Mouse (Mus musculus): ENCODE measurements at regions not wholly inside any gene's neighbourhood (a gene's known extent, or its start where the extent isn't known, plus 50 kb on each side); places are given as distances from the start of the nearest gene placed in this dataset.

DNA sequence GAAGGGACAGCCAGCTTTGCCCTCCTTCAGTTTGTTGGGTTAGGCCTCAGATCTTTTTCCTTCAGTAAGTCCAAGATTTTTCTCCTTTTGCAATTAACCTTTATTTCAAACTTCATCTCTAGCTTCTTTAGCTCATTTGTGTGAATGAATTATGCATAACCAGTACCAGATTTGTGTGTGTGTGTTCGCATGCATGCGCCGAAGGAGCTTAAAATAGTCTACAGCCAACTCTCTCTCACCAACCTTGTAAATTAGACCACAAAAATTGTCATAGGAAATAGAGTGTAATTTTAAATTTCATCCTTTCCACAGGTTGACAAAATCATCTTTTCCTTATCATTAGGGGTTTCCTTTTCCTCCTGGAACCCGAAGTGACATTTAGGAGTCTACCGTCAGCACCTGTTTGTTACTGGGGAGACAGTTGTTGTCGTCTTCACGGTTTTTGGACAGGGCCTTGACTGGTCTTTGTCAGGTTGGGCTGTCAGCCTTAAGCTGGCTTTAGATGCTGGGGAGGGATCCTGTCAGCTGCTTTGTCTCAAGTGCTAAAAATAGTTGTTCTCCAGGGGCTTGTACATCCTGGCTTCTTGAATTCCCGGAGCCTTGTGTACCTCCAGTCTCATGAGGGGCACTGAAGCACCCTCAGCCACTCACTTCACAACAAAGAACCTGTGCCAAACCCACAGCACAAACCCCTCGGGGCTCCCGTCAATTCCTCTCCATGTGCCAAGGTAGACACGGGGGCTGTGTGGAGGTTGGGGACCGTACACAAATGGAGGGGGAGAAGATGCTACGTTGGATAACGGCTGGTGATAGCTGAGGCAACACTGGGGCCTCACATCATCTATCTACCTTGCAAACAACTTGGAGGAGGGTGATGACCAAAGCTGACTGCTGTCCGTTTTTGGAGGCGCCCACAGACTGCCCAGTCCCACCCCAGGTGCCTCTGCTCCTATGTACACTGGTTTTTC lies 95.7 kb downstream of the Ppp4r2 start:
- no peak for TF ChIP-seq CTCF (IDR thresholded peaks at IDR 0.05; ENCODE audit: low read depth)
- no peak for TF ChIP-seq EP300 (optimal IDR thresholded peaks at IDR 0.05)
